Mouse (Mus musculus): ENCODE data around the gene Trit1. TPM values are rescaled to one million over a fixed set of nuclear protein-coding genes. Genes with fewer than 3 reads are reported as not detected.
"Not testable (repeated sequence)": the region's sequence is repeated elsewhere in the genome, so short reads cannot be mapped to it uniquely, and the experiment has no call there.

The Trit1 gene
- polyA plus RNA-seq, 1 experiment = 2.7 TPM

DNA sequence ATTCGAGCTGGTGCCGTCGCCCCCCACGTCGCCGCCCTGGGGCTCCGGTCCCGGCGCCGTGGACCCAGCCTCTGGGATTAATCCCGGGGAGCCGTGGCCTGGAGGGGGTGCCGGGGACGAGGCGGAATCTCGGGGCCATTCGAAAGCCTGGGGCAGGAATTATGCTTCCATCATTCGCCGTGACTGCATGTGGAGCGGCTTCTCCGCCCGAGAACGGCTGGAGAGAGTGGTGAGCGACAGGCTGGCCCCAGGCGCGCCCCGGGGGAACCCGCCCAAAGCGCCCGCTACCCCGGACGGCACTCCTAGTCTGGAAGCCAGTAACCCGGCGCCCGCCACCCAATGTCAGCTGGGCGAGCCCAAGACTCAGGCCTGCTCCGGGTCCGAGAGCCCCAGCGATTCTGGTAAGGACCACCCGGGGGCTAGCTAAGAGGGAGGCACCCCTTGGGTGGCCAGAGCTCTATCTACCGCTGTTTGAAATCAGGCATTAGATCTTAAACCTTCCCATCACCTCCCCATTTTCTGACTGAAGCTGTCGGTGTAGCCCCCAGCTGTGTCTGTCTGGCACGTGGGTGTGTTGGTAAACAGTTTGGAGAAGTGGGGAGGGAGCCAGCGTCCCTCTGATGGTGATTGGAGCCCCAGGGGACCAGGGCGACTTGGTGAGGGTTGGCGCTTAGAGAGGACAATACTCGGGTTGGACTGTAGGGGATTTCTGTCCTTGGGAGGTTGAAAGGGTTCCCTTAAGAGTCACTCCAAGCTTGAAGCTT is 19.6 kb upstream of the Trit1 start:
- H3K27me3 ChIP-seq (ENCODE audit: control insufficient read depth, insufficient read depth, low read length) = peaks cover 3% of the 10 kb centered on the region; the same call in 1 of the 2 replicates
- H3K27ac ChIP-seq (ENCODE audit: insufficient read depth, low read depth, low read length) = no peak overlapping the region
- H3K4me3 ChIP-seq (ENCODE audit: low read depth, low read length) = peak overlapping the region; percentile 84
- H3K36me3 ChIP-seq (ENCODE audit: control insufficient read depth, insufficient read depth, low read length) = peaks cover 1% of the 10 kb centered on the region; the same call in 1 of the 2 replicates
- H3K4me1 ChIP-seq (ENCODE audit: control insufficient read depth, insufficient read depth, insufficient read length, low read length) = peaks cover 6% of the 10 kb centered on the region; the same call in 1 of the 2 replicates
- no peak for TF ChIP-seq CTCF (IDR thresholded peaks at IDR 0.05; ENCODE audit: extremely low read depth, insufficient read length, insufficient replicate concordance, low read depth, low read length)
- no peak for TF ChIP-seq POLR2A (IDR thresholded peaks at IDR 0.05; ENCODE audit: low read depth, low read length)
- WGBS = under 1% methylated on average over 47 of the region's 47 CpGs

DNA sequence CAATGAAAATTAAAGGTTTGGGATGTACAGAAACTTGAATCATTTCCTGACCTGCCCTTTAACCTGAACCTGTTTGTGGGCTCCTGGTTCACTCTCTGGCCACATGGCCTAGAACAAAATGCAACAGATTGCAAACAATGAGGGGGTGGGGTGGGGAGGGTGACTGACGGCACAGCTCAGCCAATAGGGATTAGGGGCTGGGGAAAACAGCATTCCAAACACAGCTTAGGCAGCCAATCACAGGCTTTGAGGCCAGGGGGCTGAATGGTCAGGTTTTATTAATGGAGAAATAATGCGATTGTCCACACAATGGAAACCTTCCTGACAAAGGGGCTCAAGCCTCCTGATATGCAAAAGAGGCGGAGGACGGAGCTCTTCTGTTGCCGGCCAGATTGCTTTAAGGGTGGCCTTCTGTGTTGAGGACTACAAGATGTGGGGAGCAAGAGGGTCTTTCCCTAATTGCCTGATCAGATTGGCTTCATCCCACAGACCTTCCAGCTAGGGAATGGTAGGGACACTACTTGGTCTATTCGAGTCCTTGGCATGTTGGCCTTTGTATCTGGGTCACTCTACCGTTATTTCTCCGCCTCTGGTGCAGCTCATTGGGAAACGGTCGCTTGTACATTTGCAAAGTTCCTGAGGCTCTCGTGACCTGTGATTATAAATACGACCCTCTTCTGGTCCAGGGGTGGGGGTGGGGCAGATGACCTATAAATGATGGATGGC is 17.7 kb upstream of the Trit1 start:
- Histone ChIP-seq H3K36me3 (ENCODE audit: control insufficient read depth, insufficient read depth, low read length) (peaks cover 1% of the 10 kb centered on the region; the same call in 1 of the 2 replicates), H3K27me3 (ENCODE audit: control insufficient read depth, insufficient read depth, low read length) (peaks cover 3% of the 10 kb centered on the region; the same call in 1 of the 2 replicates), H3K4me3 (ENCODE audit: low read depth, low read length) (no peak overlapping the region), H3K4me1 (ENCODE audit: control insufficient read depth, insufficient read depth, insufficient read length, low read length) (0 out of 2 replicates have a peak, but pooled peaks cover 3% of the 10 kb centered on the region), H3K27ac (ENCODE audit: insufficient read depth, low read depth, low read length) (no peak overlapping the region)
- TF ChIP-seq CTCF (IDR thresholded peaks at IDR 0.05; ENCODE audit: extremely low read depth, insufficient read length, insufficient replicate concordance, low read depth, low read length) (no peak), POLR2A (IDR thresholded peaks at IDR 0.05; ENCODE audit: low read depth, low read length) (no peak)
- 33% methylated on average over 12 of the region's 12 CpGs for whole genome bisulfite sequencing

DNA sequence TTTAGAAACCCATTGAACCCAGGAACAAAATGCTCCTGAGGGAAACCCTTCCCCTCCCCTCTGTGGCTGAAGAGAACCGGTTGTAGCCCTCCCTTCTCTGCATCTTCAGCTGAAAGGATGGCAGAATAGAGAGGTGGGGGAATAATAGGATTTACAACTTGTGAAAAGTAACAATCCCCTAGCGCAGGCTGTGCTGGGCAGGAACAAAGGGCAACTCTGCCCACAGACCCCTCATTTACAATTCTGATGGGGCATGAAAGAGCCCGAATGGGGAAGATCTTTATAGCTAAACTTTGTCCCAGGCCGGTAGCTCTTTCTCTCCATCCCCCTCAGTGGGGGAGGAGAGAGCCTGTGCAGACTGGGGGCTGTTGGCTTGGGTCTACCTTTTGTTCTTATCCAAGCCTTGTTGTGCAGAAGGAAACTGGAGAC is 17.1 kb upstream of the Trit1 start:
- Histone ChIP-seq H3K27me3 (ENCODE audit: control insufficient read depth, insufficient read depth, low read length) (peaks cover 3% of the 10 kb centered on the region; the same call in 1 of the 2 replicates), H3K36me3 (ENCODE audit: control insufficient read depth, insufficient read depth, low read length) (peaks cover 1% of the 10 kb centered on the region; the same call in 1 of the 2 replicates), H3K4me1 (ENCODE audit: control insufficient read depth, insufficient read depth, insufficient read length, low read length) (0 out of 2 replicates have a peak, but pooled peaks cover 3% of the 10 kb centered on the region), H3K27ac (ENCODE audit: insufficient read depth, low read depth, low read length) (no peak overlapping the region), H3K4me3 (ENCODE audit: low read depth, low read length) (no peak overlapping the region)
- 53% methylated on average over 4 of the region's 4 CpGs for WGBS
- no peak for TF ChIP-seq POLR2A (IDR thresholded peaks at IDR 0.05; ENCODE audit: low read depth, low read length)
- no peak for TF ChIP-seq CTCF (IDR thresholded peaks at IDR 0.05; ENCODE audit: extremely low read depth, insufficient read length, insufficient replicate concordance, low read depth, low read length)

DNA sequence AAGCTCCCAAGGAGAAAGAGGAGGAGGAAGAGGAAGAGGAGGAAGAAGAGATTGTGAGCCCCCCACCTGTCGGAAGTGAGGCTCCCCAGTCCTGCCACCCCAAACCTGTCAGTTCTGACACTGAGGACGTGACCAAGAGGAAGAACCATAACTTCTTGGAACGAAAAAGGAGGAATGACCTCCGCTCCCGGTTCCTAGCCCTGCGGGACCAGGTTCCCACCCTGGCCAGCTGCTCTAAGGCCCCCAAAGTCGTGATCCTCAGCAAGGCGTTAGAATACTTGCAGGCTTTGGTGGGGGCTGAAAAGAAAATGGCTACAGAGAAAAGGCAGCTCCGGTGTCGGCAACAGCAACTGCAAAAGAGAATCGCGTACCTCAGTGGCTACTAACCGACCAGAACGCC is 16.3 kb upstream of the Trit1 start:
- Histone ChIP-seq H3K4me1 (ENCODE audit: control insufficient read depth, insufficient read depth, insufficient read length, low read length) (0 out of 2 replicates have a peak, but pooled peaks cover 3% of the 10 kb centered on the region), H3K36me3 (ENCODE audit: control insufficient read depth, insufficient read depth, low read length) (peaks cover 1% of the 10 kb centered on the region; the same call in 1 of the 2 replicates), H3K4me3 (ENCODE audit: low read depth, low read length) (no peak overlapping the region), H3K27me3 (ENCODE audit: control insufficient read depth, insufficient read depth, low read length) (peaks cover 3% of the 10 kb centered on the region; the same call in 1 of the 2 replicates), H3K27ac (ENCODE audit: insufficient read depth, low read depth, low read length) (no peak overlapping the region)
- TF ChIP-seq CTCF (IDR thresholded peaks at IDR 0.05; ENCODE audit: extremely low read depth, insufficient read length, insufficient replicate concordance, low read depth, low read length) (no peak), POLR2A (IDR thresholded peaks at IDR 0.05; ENCODE audit: low read depth, low read length) (no peak)
- WGBS = 88% methylated on average over 14 of the region's 14 CpGs

DNA sequence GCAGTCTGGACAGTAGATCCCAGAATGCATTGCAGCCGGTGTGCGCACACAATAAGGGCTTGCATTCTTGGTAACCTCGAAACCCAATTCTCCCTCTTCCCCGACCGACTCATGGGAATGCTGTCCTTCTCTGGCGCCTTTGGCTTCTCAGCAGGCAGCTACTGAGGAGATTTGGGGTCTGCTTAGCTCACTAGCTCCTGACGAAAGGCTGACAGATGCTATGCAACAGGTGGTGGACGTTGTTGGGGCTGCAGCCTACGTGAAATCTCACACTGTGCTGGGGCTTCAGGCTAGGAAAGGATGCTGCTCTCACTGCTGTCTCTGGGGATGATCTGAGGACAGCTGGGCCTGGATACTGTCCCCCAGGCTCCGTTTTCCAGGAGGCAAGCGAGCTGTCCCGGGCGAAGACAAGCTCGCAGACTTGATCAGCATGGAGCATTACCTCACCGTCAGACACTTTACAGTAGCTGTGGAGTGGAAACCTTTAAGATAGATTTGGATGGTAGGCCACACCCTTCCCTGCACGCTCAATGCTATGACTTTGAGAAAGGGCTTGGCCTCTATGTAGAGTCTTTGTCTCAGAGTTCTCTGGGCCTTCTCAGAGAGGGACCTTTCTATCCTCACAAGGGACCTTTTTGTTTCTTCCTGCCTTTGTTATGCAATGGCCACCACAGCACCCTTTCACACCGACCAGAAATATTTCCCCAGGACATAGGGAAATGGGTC is 15.6 kb upstream of the Trit1 start:
- TF ChIP-seq CTCF (IDR thresholded peaks at IDR 0.05; ENCODE audit: extremely low read depth, insufficient read length, insufficient replicate concordance, low read depth, low read length) = no peak
- TF ChIP-seq POLR2A (IDR thresholded peaks at IDR 0.05; ENCODE audit: low read depth, low read length) = no peak
- Histone ChIP-seq H3K4me1 (ENCODE audit: control insufficient read depth, insufficient read depth, insufficient read length, low read length) (0 out of 2 replicates have a peak, but pooled peaks cover 3% of the 10 kb centered on the region), H3K27ac (ENCODE audit: insufficient read depth, low read depth, low read length) (no peak overlapping the region), H3K4me3 (ENCODE audit: low read depth, low read length) (no peak overlapping the region), H3K36me3 (ENCODE audit: control insufficient read depth, insufficient read depth, low read length) (peaks cover 1% of the 10 kb centered on the region; the same call in 1 of the 2 replicates), H3K27me3 (ENCODE audit: control insufficient read depth, insufficient read depth, low read length) (peaks cover 3% of the 10 kb centered on the region; the same call in 1 of the 2 replicates)
- WGBS = 81% methylated on average over 17 of the region's 17 CpGs

DNA sequence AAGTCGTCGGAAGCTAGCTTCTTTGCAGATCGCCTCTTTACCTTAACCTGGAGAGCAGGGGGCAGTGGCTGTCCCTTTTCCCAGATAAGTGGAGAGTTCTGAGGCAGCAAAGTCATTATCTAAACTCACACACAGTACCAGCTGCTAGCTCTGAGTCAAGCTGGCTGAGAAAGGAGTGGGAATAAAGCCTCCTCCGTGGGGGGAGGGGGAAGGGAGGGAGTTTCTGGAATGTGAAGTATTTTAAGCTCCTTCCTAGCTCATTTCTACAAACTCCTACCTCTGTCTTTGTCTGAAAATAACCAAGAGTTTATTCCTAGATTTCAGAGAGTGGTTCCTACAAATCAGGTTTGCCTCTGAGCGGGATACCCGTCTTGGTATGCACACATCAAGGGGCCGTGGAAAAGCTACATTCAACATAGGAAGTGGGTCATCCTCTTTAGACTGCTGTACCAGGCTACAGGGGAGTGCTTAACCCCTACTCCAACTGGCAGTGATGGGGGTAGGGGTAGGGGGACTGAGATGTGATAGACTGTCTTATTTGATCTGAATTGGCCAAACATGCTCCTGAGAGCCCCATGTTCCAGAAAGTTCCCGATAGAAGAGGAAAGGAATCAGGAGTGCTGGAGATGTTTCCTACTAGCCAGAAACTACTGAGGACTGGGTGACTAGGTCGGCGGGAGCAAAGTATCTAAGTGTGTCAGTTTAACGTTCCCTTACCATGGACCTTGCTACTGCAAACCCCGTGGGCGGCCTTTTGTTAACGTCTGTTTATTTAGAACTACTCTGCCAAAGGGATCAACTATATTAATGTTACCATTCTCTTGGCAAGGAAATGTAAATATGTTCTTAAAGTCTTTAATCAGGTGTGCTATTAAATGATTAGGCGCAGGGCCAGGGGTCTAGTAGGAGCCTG is 11.1 kb upstream of the Trit1 start:
- no peaks in the 10 kb centered on the region for H3K4me1 ChIP-seq (ENCODE audit: control insufficient read depth, insufficient read depth, insufficient read length, low read length)
- TF ChIP-seq CTCF (IDR thresholded peaks at IDR 0.05; ENCODE audit: extremely low read depth, insufficient read length, insufficient replicate concordance, low read depth, low read length) (no peak), POLR2A (IDR thresholded peaks at IDR 0.05; ENCODE audit: low read depth, low read length) (no peak)
- H3K27ac ChIP-seq (ENCODE audit: insufficient read depth, low read depth, low read length) = no peak overlapping the region
- no peaks in the 10 kb centered on the region for H3K27me3 ChIP-seq (ENCODE audit: control insufficient read depth, insufficient read depth, low read length)
- no peaks in the 10 kb centered on the region for H3K36me3 ChIP-seq (ENCODE audit: control insufficient read depth, insufficient read depth, low read length)
- WGBS = 18% methylated on average over 15 of the region's 15 CpGs
- no peak overlapping the region for H3K4me3 ChIP-seq (ENCODE audit: low read depth, low read length)

DNA sequence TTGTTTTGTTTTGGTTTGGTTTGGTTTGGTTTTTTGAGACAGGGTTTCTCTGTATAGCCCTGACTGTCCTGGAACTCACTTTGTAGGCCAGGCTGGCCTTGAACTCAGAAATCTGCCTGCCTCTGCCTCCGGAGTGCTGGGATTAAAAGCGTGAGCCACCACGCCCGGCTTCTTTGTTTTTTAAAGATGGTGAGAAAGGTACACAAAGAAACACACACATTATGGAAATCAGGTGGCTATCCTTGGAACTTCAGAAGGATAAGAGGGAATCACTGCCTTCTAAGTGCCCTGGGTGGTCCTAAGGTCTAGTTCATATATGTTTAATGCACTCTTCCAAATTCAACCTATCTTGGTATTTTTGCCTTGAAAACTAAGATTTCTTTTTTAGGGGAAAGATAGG is 3.9 kb upstream of the Trit1 start:
- H3K4me3 ChIP-seq (ENCODE audit: low read depth, low read length); H3K36me3 ChIP-seq (ENCODE audit: control insufficient read depth, insufficient read depth, low read length); H3K27ac ChIP-seq (ENCODE audit: insufficient read depth, low read depth, low read length); H3K4me1 ChIP-seq (ENCODE audit: control insufficient read depth, insufficient read depth, insufficient read length, low read length); H3K27me3 ChIP-seq (ENCODE audit: control insufficient read depth, insufficient read depth, low read length): not testable (repeated sequence)
- WGBS = 91% methylated on average over 4 of the region's 4 CpGs
